Mouse (Mus musculus): Measurements from ENCODE around the gene Agmat. TPM values are rescaled to one million over a fixed set of nuclear protein-coding genes. Genes with fewer than 3 reads are reported as not detected.

Gene Agmat
- total and polyA plus RNA-seq, 2 experiments from 2014 or later: not detected

GRCm38 (mm10) chr4:141762102-141762598 is 15.7 kb downstream of the Agmat start:
- no peak overlapping the region for H3K9ac ChIP-seq
- H3K4me3 ChIP-seq (ENCODE audit: low read depth, low read length): no peak overlapping the region
- peaks cover 47% of the 10 kb centered on the region for H3K36me3 ChIP-seq (ENCODE audit: insufficient read depth)
- no peak for ATAC-seq
- H3K4me1 ChIP-seq (ENCODE audit: insufficient read depth): 0 out of 2 replicates have a peak, but pooled peaks cover 7% of the 10 kb centered on the region
- DNase-seq: no peak
- no peak overlapping the region for H3K4me2 ChIP-seq (ENCODE audit: low read depth)
- no peaks in the 10 kb centered on the region for H3K27me3 ChIP-seq (ENCODE audit: insufficient read depth, low read length)
- no peak for TF ChIP-seq CTCF (IDR thresholded peaks at IDR 0.05; ENCODE audit: low read depth)
- H3K9me3 ChIP-seq (ENCODE audit: low read length): no peaks in the 10 kb centered on the region
- WGBS: 93% methylated on average over 13 of the region's 13 CpGs
- no peak overlapping the region for H3K27ac ChIP-seq (ENCODE audit: low read depth, low read length)

GRCm38 (mm10) chr4:141763476-141763875 is 17.0 kb downstream of the Agmat start:
- DNase-seq: no peak
- Histone ChIP-seq H3K9ac (no peak overlapping the region), H3K27ac (ENCODE audit: low read depth, low read length) (no peak overlapping the region), H3K4me1 (ENCODE audit: insufficient read depth) (0 out of 2 replicates have a peak, but pooled peaks cover 7% of the 10 kb centered on the region), H3K4me3 (ENCODE audit: low read depth, low read length) (no peak overlapping the region), H3K27me3 (ENCODE audit: insufficient read depth, low read length) (no peaks in the 10 kb centered on the region), H3K4me2 (ENCODE audit: low read depth) (no peak overlapping the region), H3K36me3 (ENCODE audit: insufficient read depth) (peaks cover 60% of the 10 kb centered on the region), H3K9me3 (ENCODE audit: low read length) (no peaks in the 10 kb centered on the region)
- TF ChIP-seq CTCF (IDR thresholded peaks at IDR 0.05; ENCODE audit: low read depth): no peak
- 96% methylated on average over 12 of the region's 12 CpGs for WGBS
- ATAC-seq: no peak

GRCm38 (mm10) chr4:141765008-141765407 is 18.5 kb downstream of the Agmat start:
- DNase-seq (no peak), ATAC-seq (no peak)
- no peak overlapping the region for H3K4me2 ChIP-seq (ENCODE audit: low read depth)
- H3K4me3 ChIP-seq (ENCODE audit: low read depth, low read length): no peak overlapping the region
- H3K36me3 ChIP-seq (ENCODE audit: insufficient read depth): peaks cover 72% of the 10 kb centered on the region
- no peak overlapping the region for H3K27ac ChIP-seq (ENCODE audit: low read depth, low read length)
- no peaks in the 10 kb centered on the region for H3K27me3 ChIP-seq (ENCODE audit: insufficient read depth, low read length)
- no peaks in the 10 kb centered on the region for H3K9me3 ChIP-seq (ENCODE audit: low read length)
- no peak for TF ChIP-seq CTCF (IDR thresholded peaks at IDR 0.05; ENCODE audit: low read depth)
- H3K4me1 ChIP-seq (ENCODE audit: insufficient read depth): 0 out of 2 replicates have a peak, but pooled peaks cover 7% of the 10 kb centered on the region
- WGBS: 93% methylated on average over 3 of the region's 3 CpGs
- no peak overlapping the region for H3K9ac ChIP-seq

- H3K27me3 ChIP-seq (ENCODE audit: insufficient read depth, low read length): no peaks in the 10 kb centered on the region
- peak; percentile 1 for DNase-seq
Measured at GRCm38 (mm10) chr4:141766316-141766667, 19.8 kb downstream of the Agmat start.

GRCm38 (mm10) chr4:141766668-141767352 is 20.3 kb downstream of the Agmat start:
- 0 out of 2 replicates have a peak, but pooled peaks cover 7% of the 10 kb centered on the region for H3K4me1 ChIP-seq (ENCODE audit: insufficient read depth)
- peak; percentile 68 for ATAC-seq
- TF ChIP-seq CTCF (IDR thresholded peaks at IDR 0.05; ENCODE audit: low read depth): no peak
- H3K36me3 ChIP-seq (ENCODE audit: insufficient read depth): peaks cover 87% of the 10 kb centered on the region
- peak overlapping the region; percentile 54 for H3K27ac ChIP-seq (ENCODE audit: low read depth, low read length)
- DNase-seq: peak; percentile 81
- no peak overlapping the region for H3K4me3 ChIP-seq (ENCODE audit: low read depth, low read length)
- H3K9me3 ChIP-seq (ENCODE audit: low read length): no peaks in the 10 kb centered on the region
- H3K4me2 ChIP-seq (ENCODE audit: low read depth): no peak overlapping the region; the same call in 1 of the 2 replicates
- 25% methylated on average over 19 of the region's 19 CpGs for WGBS
- peak overlapping the region; percentile 18; the same call in 1 of the 2 replicates for H3K9ac ChIP-seq
- no peaks in the 10 kb centered on the region for H3K27me3 ChIP-seq (ENCODE audit: insufficient read depth, low read length)

More at GRCm38 (mm10) chr4:141766316-141766667, 19.8 kb downstream of the Agmat start:
- H3K9me3 ChIP-seq (ENCODE audit: low read length): no peaks in the 10 kb centered on the region
- no peak overlapping the region for H3K4me3 ChIP-seq (ENCODE audit: low read depth, low read length)
- H3K27ac ChIP-seq (ENCODE audit: low read depth, low read length): peak overlapping the region; percentile 54
- ATAC-seq: peak; percentile 34; the same call in 1 of the 2 replicates
- TF ChIP-seq CTCF (IDR thresholded peaks at IDR 0.05; ENCODE audit: low read depth): no peak
- no peak overlapping the region; the same call in 1 of the 2 replicates for H3K4me2 ChIP-seq (ENCODE audit: low read depth)
- 53% methylated on average over 8 of the region's 8 CpGs for WGBS
- peaks cover 81% of the 10 kb centered on the region for H3K36me3 ChIP-seq (ENCODE audit: insufficient read depth)
- H3K9ac ChIP-seq: peak overlapping the region; percentile 18; the same call in 1 of the 2 replicates
- H3K4me1 ChIP-seq (ENCODE audit: insufficient read depth): 0 out of 2 replicates have a peak, but pooled peaks cover 7% of the 10 kb centered on the region

- no peak overlapping the region for H3K4me2 ChIP-seq (ENCODE audit: low read depth)
- peaks cover 87% of the 10 kb centered on the region for H3K36me3 ChIP-seq (ENCODE audit: insufficient read depth)
- H3K9ac ChIP-seq: no peak overlapping the region
- H3K4me1 ChIP-seq (ENCODE audit: insufficient read depth): 0 out of 2 replicates have a peak, but pooled peaks cover 7% of the 10 kb centered on the region
- H3K27me3 ChIP-seq (ENCODE audit: insufficient read depth, low read length): no peaks in the 10 kb centered on the region
- no peak for TF ChIP-seq CTCF (IDR thresholded peaks at IDR 0.05; ENCODE audit: low read depth)
- peak overlapping the region; percentile 54 for H3K27ac ChIP-seq (ENCODE audit: low read depth, low read length)
- H3K4me3 ChIP-seq (ENCODE audit: low read depth, low read length): no peak overlapping the region
- ATAC-seq (peak; percentile 68), DNase-seq (peak; percentile 35)
- WGBS: 70% methylated on average over 19 of the region's 19 CpGs
- no peaks in the 10 kb centered on the region for H3K9me3 ChIP-seq (ENCODE audit: low read length)
Measured at GRCm38 (mm10) chr4:141767353-141768036, 21.0 kb downstream of the Agmat start.
